Mouse (Mus musculus) kidney, embryonic 16.5 days (tissue): ENCODE results near the gene Whamm. TPM values are rescaled to one million over a fixed set of nuclear protein-coding genes. Genes with fewer than 3 reads are reported as not detected.

Experiments used
- ATAC-seq: fragments of 200-750 bp; cut with Nextera tagmentation; 2 replicates; pipeline ENCODE4 v1.8.0; 2017; ENCODE audit warnings: moderate TSS enrichment; ENCODE audit not compliant: low FRiP score, low TSS enrichment
- H3K27ac ChIP-seq: fragments of 300-500 bp; sonication (generic); 2 replicates; pipeline ENCODE4 v1.5.1; 2014; ENCODE audit warnings: low read length
- H3K27me3 ChIP-seq: fragments of 300-500 bp; sonication (generic); 2 replicates; pipeline ENCODE4 v1.6.1; 2014; ENCODE audit warnings: low read length, control low read depth, mixed read lengths; ENCODE audit not compliant: insufficient read depth
- H3K36me3 ChIP-seq: fragments of 300-500 bp; sonication (generic); 2 replicates; pipeline ENCODE4 v1.6.1; 2014; ENCODE audit warnings: low read length, control low read depth, mixed read lengths; ENCODE audit not compliant: insufficient read depth
- H3K4me1 ChIP-seq: fragments of 300-500 bp; sonication (generic); 2 replicates; pipeline ENCODE4 v1.6.1; 2014; ENCODE audit warnings: low read length, control low read depth, mixed read lengths; ENCODE audit not compliant: insufficient read depth
- H3K4me2 ChIP-seq: fragments of 300-500 bp; sonication (generic); replicated peaks from 2 replicates; pipeline ENCODE4 v1.6.1; 2014; ENCODE audit warnings: low read depth, low read length
- H3K4me3 ChIP-seq: fragments of 300-500 bp; sonication (generic); 2 replicates; pipeline ENCODE4 v1.5.1; 2014; ENCODE audit warnings: mild to moderate bottlenecking, low read length
- H3K9ac ChIP-seq: fragments of 300-500 bp; sonication (generic); replicated peaks from 2 replicates; pipeline ENCODE4 v1.6.1; 2014; ENCODE audit warnings: low read length
- H3K9me3 ChIP-seq: fragments of 300-500 bp; sonication (generic); 2 replicates; pipeline ENCODE4 v1.6.1; 2016; ENCODE audit warnings: low read length, control low read depth
- WGBS: fragments of 180-500 bp; shearing (Covaris S2); extraction: QIAGEN DNeasy Blood & Tissue Kit; methylation state at CpG from one replicate; pipeline ENCODE4 v1.1.7; 2014; 5-methylcytosine and 5-hydroxymethylcytosine counted together
- polyA plus RNA-seq: library from polyadenylated mRNA; unstranded; fragments of >200 nt; fragmentation: Nextera tagmentation; extraction: Ambion mirVana; gene quantifications from 2 replicates; pipeline ENCODE4 v1.2.1, GENCODE M21; 2015

Whamm gene
- polyA plus RNA-seq, 1 experiment from 2014 or later: 3.4 TPM

DNA sequence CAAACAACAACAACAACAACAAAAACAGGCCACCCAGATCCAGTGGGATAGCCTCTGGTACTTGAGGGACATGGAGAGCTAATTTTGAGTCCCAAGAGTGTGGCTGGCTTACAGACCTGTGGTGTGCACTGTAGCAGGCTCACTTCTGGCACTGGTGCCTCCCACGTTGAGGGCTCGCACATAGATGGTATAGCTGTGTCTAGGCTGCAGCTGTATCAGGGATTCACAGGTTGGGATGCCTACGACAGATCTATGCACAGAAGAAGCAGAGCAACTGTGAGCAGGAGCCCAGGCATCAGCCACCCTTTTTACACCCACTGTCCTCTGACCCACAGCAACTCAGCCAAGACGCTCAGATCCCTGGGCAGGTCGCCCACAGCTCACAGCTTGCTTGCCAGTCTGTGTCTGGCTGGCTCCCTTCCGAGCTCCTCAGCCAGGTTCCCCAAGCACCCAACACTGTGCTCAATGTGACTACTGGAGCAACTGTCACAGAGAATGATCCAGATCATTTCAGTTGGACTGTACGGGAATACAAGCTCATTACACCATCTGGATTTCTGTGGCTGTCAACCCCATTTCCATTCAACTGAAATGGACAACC is 29.0 kb upstream of the Whamm start:
- no peak for ATAC-seq
- H3K27me3 ChIP-seq: no peaks in the 10 kb centered on the region
- H3K4me1 ChIP-seq: no peaks in the 10 kb centered on the region
- no peak overlapping the region for H3K9ac ChIP-seq
- no peaks in the 10 kb centered on the region for H3K36me3 ChIP-seq
- H3K9me3 ChIP-seq: no peaks in the 10 kb centered on the region
- H3K27ac ChIP-seq: no peak overlapping the region
- no peak overlapping the region for H3K4me2 ChIP-seq
- H3K4me3 ChIP-seq: no peak overlapping the region
- 83% methylated on average over 7 of the region's 7 CpGs for WGBS

- WGBS: 81% methylated on average over 8 of the region's 8 CpGs
- Histone ChIP-seq H3K4me3 (no peak overlapping the region), H3K27me3 (no peaks in the 10 kb centered on the region), H3K27ac (no peak overlapping the region), H3K4me2 (no peak overlapping the region), H3K9ac (no peak overlapping the region), H3K9me3 (no peaks in the 10 kb centered on the region), H3K4me1 (no peaks in the 10 kb centered on the region), H3K36me3 (no peaks in the 10 kb centered on the region)
- ATAC-seq: no peak
Measured at GRCm38 (mm10) chr7:81542934-81543333, 28.1 kb upstream of the Whamm start.

- H3K4me3 ChIP-seq: no peak overlapping the region
- no peaks in the 10 kb centered on the region for H3K9me3 ChIP-seq
- H3K36me3 ChIP-seq: no peaks in the 10 kb centered on the region
- H3K4me2 ChIP-seq: no peak overlapping the region
- no peak for ATAC-seq
- H3K27ac ChIP-seq: no peak overlapping the region
- no peaks in the 10 kb centered on the region for H3K27me3 ChIP-seq
- 63% methylated on average over 11 of the region's 11 CpGs for WGBS
- no peaks in the 10 kb centered on the region for H3K4me1 ChIP-seq
- no peak overlapping the region for H3K9ac ChIP-seq
Measured at GRCm38 (mm10) chr7:81548864-81549263, 22.2 kb upstream of the Whamm start.

GRCm38 (mm10) chr7:81553589-81553988 is 17.5 kb upstream of the Whamm start:
- Histone ChIP-seq H3K9me3 (no peaks in the 10 kb centered on the region), H3K4me1 (no peaks in the 10 kb centered on the region), H3K4me2 (no peak overlapping the region), H3K27ac (no peak overlapping the region), H3K27me3 (no peaks in the 10 kb centered on the region), H3K4me3 (no peak overlapping the region), H3K9ac (no peak overlapping the region), H3K36me3 (no peaks in the 10 kb centered on the region)
- WGBS: 72% methylated on average over 4 of the region's 4 CpGs
- ATAC-seq: no peak

DNA sequence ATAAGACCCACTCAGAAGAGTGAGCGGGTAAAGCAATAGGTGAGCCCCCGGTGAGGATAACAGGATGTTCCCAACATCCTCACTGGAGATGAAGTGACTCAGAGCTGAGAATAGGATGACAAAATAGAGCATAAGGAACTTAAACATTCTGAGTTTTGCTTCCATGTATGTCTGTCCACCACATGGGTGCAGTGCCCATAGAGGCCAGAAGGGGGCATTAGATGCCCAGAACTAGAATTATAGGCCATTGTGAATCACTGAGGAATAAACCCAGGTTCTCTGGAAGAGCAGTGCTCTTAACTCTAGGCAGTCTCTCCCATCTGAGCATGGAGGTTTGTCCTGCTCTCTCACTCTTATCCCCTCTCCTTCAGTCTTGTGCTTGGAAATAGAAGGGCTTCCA is 16.7 kb upstream of the Whamm start:
- ATAC-seq: no peak
- Histone ChIP-seq H3K9ac (no peak overlapping the region), H3K27ac (no peak overlapping the region), H3K27me3 (no peaks in the 10 kb centered on the region), H3K4me1 (no peaks in the 10 kb centered on the region), H3K36me3 (no peaks in the 10 kb centered on the region), H3K4me3 (no peak overlapping the region), H3K4me2 (no peak overlapping the region), H3K9me3 (no peaks in the 10 kb centered on the region)
- WGBS: 77% methylated on average over 2 of the region's 2 CpGs

- Histone ChIP-seq H3K9me3 (no peaks in the 10 kb centered on the region), H3K9ac (no peak overlapping the region), H3K36me3 (no peaks in the 10 kb centered on the region), H3K4me3 (no peak overlapping the region), H3K27ac (no peak overlapping the region), H3K4me2 (no peak overlapping the region), H3K27me3 (no peaks in the 10 kb centered on the region), H3K4me1 (no peaks in the 10 kb centered on the region)
- ATAC-seq: no peak
- 79% methylated on average over 4 of the region's 4 CpGs for WGBS
Measured at GRCm38 (mm10) chr7:81556839-81557238, 14.2 kb upstream of the Whamm start.

DNA sequence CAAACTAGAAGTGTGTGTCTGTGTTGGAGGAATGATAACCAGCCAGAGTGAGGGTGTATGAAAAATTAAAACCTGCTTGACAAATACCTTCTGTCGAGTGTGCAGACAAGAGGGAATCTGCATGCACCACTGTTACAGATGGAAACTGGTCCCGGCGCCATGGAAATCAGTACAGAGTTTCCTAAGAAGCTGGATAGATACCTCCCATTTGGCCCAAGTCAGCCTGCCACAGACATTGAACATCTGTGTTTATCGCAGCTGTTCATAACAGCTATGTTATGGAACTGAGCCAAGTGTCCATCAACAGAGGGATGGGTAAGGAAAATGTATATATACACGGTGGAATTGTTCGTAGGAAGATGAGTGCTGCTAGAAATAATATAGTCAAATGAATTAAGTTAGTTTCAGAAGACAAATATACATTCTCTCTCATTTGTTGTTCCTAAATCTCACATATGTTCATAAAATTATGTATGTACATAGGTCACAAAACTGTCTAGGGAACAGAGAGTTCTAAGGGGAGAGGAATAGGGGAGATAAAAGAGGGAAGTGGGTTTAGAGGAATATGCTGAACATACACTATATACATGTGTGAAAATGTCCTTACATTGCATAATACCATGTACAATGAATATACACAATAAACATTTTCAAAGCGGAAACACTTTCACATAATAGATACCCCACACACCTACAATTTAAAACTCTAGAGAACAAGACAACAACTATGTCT is 13.6 kb upstream of the Whamm start:
- H3K9ac ChIP-seq: no peak overlapping the region
- 78% methylated on average over 7 of the region's 7 CpGs for WGBS
- no peaks in the 10 kb centered on the region for H3K36me3 ChIP-seq
- no peaks in the 10 kb centered on the region for H3K9me3 ChIP-seq
- ATAC-seq: no peak
- H3K4me2 ChIP-seq: no peak overlapping the region
- H3K4me1 ChIP-seq: no peaks in the 10 kb centered on the region
- no peak overlapping the region for H3K27ac ChIP-seq
- no peaks in the 10 kb centered on the region for H3K27me3 ChIP-seq
- no peak overlapping the region for H3K4me3 ChIP-seq

- no peak overlapping the region for H3K27ac ChIP-seq
- no peak overlapping the region for H3K4me2 ChIP-seq
- 73% methylated on average over 4 of the region's 4 CpGs for WGBS
Measured at GRCm38 (mm10) chr7:81557985-81558360, 13.1 kb upstream of the Whamm start.

DNA sequence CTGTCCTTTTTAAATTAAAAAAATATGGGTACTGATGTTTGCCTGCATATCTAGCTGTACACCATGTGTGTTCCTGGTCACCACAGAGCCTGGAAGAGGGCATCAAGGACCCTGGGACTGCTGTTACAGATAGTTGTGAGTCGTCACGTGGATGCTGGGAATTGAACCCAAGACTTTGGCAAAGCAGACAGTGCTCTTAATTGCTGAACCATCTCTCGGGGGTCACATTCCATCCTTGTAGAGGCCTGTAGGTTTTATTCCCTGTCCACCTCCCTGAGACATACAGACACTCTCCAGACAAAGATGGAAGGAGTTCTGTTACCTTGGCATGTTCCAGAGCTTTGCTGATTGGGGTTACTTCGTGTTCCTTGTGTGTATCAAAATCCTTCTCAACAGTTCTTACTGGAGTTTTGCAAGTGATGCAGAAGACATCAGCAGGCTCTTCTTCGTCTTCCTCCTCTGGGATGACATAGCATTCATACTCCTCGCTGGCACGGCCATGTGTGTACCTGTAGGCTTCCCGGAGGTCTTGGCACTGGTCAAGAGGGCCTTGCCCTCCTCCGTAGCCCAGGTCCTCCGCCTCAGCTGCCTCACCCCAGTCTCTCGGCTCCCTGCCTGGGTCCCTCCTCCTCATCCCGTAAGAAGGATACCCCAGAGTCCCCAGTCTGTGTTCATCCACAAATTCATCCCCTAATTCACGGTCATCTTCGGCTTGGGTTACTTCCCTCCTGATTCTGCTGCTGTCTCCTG is 11.7 kb upstream of the Whamm start:
- no peaks in the 10 kb centered on the region for H3K9me3 ChIP-seq
- no peaks in the 10 kb centered on the region for H3K36me3 ChIP-seq
- no peak overlapping the region for H3K4me3 ChIP-seq
- no peak overlapping the region for H3K4me2 ChIP-seq
- no peaks in the 10 kb centered on the region for H3K4me1 ChIP-seq
- no peak overlapping the region for H3K9ac ChIP-seq
- ATAC-seq: no peak
- H3K27ac ChIP-seq: no peak overlapping the region
- WGBS: 85% methylated on average over 14 of the region's 14 CpGs
- H3K27me3 ChIP-seq: no peaks in the 10 kb centered on the region

More at GRCm38 (mm10) chr7:81557985-81558360, 13.1 kb upstream of the Whamm start:
- Histone ChIP-seq H3K9ac (no peak overlapping the region), H3K4me3 (no peak overlapping the region), H3K27me3 (no peaks in the 10 kb centered on the region), H3K9me3 (no peaks in the 10 kb centered on the region), H3K36me3 (no peaks in the 10 kb centered on the region), H3K4me1 (no peaks in the 10 kb centered on the region)
- ATAC-seq: no peak
